Mouse (Mus musculus): ENCODE results near the gene A430078G23Rik.

DNA sequence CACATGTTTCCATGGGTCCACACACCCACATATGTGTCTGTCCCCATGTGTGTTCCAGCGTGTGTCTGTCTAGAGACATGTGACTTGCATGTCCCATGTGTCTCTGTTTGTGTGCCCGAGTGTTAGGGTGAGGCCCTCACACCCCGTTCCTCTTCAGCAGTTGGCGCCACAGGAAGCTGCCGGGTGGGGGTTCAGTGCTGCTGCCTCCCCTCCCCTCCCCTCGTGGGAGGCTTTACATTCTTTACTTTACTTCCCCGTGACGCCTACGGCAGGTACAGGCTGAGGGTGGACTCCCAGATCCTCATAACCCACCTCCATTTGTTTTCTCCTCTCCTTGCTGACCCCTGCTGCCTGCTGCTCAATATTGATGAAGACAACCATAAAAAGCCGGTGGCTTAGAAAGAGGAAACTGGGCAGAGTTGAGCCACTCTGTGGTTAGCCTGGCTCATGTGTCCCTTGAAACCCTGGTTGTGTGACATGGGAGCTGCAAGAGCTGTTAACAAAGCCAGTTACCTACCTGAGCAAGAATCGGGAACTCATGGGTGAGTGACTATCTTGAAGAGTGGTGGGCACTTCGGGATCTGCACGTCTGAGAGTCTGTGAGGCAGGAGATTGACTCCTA lies at the start of gene A430078G23Rik:
- no peak for TF ChIP-seq ZKSCAN1 (IDR thresholded peaks at IDR 0.05; ENCODE audit: low read depth, low read length)
- TF ChIP-seq MAZ (IDR thresholded peaks at IDR 0.05; ENCODE audit: low read depth, low read length): no peak
- TF ChIP-seq POLR2AphosphoS2 (IDR thresholded peaks at IDR 0.05; ENCODE audit: low read length): no peak
